Mouse (Mus musculus) forebrain, embryonic 11.5 days (tissue): ENCODE data around the gene Pi16. TPM values are rescaled to one million over a fixed set of nuclear protein-coding genes. Genes with fewer than 3 reads are reported as not detected.

Source experiments
- ATAC-seq: fragments of 200-750 bp; cut with Nextera tagmentation; replicated peaks from 2 replicates; pipeline ENCODE4 v1.8.0; 2017; ENCODE audit warnings: moderate TSS enrichment; ENCODE audit not compliant: low FRiP score
- DNase-seq: peaks from one replicate; pipeline ENCODE4 v3.0.0-alpha.2; 2017; ENCODE audit warnings: low spot score
- H3K27ac ChIP-seq: fragments of 300-500 bp; sonication (generic); 2 replicates; pipeline ENCODE4 v1.5.1; 2014; ENCODE audit warnings: low read depth, low read length
- H3K27me3 ChIP-seq: fragments of 300-500 bp; sonication (generic); 2 replicates; pipeline ENCODE4 v1.6.1; 2014; ENCODE audit warnings: mild to moderate bottlenecking, low read length, mixed read lengths; ENCODE audit not compliant: control insufficient read depth, insufficient read depth
- H3K36me3 ChIP-seq: fragments of 300-500 bp; sonication (generic); 2 replicates; pipeline ENCODE4 v1.6.1; 2014; ENCODE audit warnings: mild to moderate bottlenecking, low read length, moderate library complexity, mixed read lengths; ENCODE audit not compliant: control insufficient read depth, insufficient read depth
- H3K4me1 ChIP-seq: fragments of 300-500 bp; sonication (generic); replicated peaks from 2 replicates; pipeline ENCODE4 v1.6.1; 2014; ENCODE audit warnings: low read length, mixed read lengths; ENCODE audit not compliant: control insufficient read depth, insufficient read depth
- H3K4me2 ChIP-seq: fragments of 300-500 bp; sonication (generic); 2 replicates; pipeline ENCODE4 v1.6.1; 2014; ENCODE audit warnings: low read depth, mild to moderate bottlenecking, low read length, moderate library complexity, mixed read lengths; ENCODE audit not compliant: severe bottlenecking
- H3K4me3 ChIP-seq: fragments of 300-500 bp; sonication (generic); 2 replicates; pipeline ENCODE4 v1.5.1; 2014; ENCODE audit warnings: low read depth, low read length
- H3K9ac ChIP-seq: fragments of 300-500 bp; sonication (generic); 2 replicates; pipeline ENCODE4 v1.6.1; 2014; ENCODE audit warnings: low read length
- H3K9me3 ChIP-seq: fragments of 300-500 bp; sonication (generic); 2 replicates; pipeline ENCODE4 v1.6.1; 2016; ENCODE audit warnings: low read length, mixed read lengths; ENCODE audit not compliant: control insufficient read depth
- WGBS: fragments of 180-500 bp; shearing (Covaris S2); extraction: QIAGEN DNeasy Blood & Tissue Kit; methylation state at CpG from one replicate; pipeline ENCODE4 v1.1.7; 2014; 5-methylcytosine and 5-hydroxymethylcytosine counted together
- polyA plus RNA-seq: library from polyadenylated mRNA; unstranded; fragments of >200 nt; fragmentation: Nextera tagmentation; extraction: Ambion mirVana; gene quantifications from 2 replicates; pipeline ENCODE4 v1.2.1, GENCODE M21; 2014

Pi16 gene
- polyA plus RNA-seq, 1 experiment from 2014 or later = 0.59 TPM

- DNase-seq (no peak), ATAC-seq (no peak)
- H3K9ac ChIP-seq = no peak overlapping the region
- H3K4me2 ChIP-seq = no peak overlapping the region
- 93% methylated on average over 4 of the region's 4 CpGs for WGBS
- no peak overlapping the region for H3K27ac ChIP-seq
- no peaks in the 10 kb centered on the region for H3K9me3 ChIP-seq
- no peak overlapping the region for H3K4me3 ChIP-seq
- H3K4me1 ChIP-seq = no peaks in the 10 kb centered on the region
- H3K27me3 ChIP-seq = no peaks in the 10 kb centered on the region
- peaks cover 6% of the 10 kb centered on the region for H3K36me3 ChIP-seq
These were observed 18.2 kb upstream of the Pi16 start for GRCm38 (mm10) chr17:29299282-29299681.

GRCm38 (mm10) chr17:29300926-29301325 is 16.6 kb upstream of the Pi16 start:
- Histone ChIP-seq H3K9ac (no peak overlapping the region), H3K9me3 (no peaks in the 10 kb centered on the region), H3K4me1 (peaks cover 4% of the 10 kb centered on the region; the same call in 1 of the 2 replicates), H3K4me2 (no peak overlapping the region), H3K36me3 (peaks cover 6% of the 10 kb centered on the region), H3K27me3 (no peaks in the 10 kb centered on the region), H3K27ac (no peak overlapping the region), H3K4me3 (no peak overlapping the region)
- no peak for ATAC-seq
- WGBS = 95% methylated on average over 7 of the region's 7 CpGs
- DNase-seq = no peak

DNA sequence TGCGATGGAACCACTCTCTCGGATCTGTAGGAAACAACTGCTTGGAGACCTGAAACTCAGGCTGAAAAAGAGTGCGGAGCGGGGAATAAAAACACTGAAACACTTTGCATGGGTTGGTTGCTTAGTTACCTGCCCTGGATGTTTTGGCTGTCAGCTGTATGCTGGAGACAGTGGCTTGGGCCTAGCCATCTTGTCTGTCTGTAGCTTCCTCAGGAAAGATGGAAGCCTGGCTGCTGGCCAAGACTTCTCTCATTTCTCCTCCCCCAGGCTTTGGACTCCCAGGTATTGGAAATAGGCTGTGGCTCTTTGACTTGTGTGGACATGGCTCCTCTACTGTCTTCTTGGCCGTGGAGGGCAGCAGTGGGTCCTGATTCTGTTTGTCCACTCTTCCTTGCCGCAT is 16.1 kb upstream of the Pi16 start:
- no peaks in the 10 kb centered on the region for H3K27me3 ChIP-seq
- no peak overlapping the region for H3K4me3 ChIP-seq
- H3K4me2 ChIP-seq = no peak overlapping the region
- peaks cover 6% of the 10 kb centered on the region for H3K36me3 ChIP-seq
- 96% methylated on average over 6 of the region's 6 CpGs for WGBS
- ATAC-seq (no peak), DNase-seq (no peak)
- no peak overlapping the region for H3K9ac ChIP-seq
- no peak overlapping the region for H3K27ac ChIP-seq
- H3K4me1 ChIP-seq = peaks cover 4% of the 10 kb centered on the region; the same call in 1 of the 2 replicates
- no peaks in the 10 kb centered on the region for H3K9me3 ChIP-seq

DNA sequence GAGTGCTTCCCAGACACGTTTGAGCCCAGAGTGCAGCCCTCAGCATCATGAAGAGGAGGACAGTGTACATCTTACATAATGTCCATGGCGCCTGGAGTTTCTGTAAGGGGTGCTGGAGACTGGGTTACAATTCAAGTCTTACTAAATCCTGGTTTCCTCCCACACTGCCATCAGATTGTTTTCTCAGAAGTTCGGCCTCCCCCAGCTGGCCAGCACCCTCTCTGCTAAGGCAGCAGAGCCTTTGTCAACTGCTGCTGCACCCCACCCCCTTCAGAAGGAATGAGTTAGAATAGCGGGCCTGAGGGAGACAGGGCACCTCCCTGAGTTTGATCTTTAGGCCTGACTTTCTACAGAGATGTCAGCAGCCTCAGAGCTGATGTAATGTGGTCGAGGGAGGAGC is 15.3 kb upstream of the Pi16 start:
- peaks cover 4% of the 10 kb centered on the region; the same call in 1 of the 2 replicates for H3K4me1 ChIP-seq
- 74% methylated on average over 5 of the region's 5 CpGs for WGBS
- peaks cover 6% of the 10 kb centered on the region for H3K36me3 ChIP-seq
- no peak overlapping the region for H3K9ac ChIP-seq
- ATAC-seq = no peak
- no peaks in the 10 kb centered on the region for H3K27me3 ChIP-seq
- no peak overlapping the region for H3K27ac ChIP-seq
- no peaks in the 10 kb centered on the region for H3K9me3 ChIP-seq
- DNase-seq = no peak
- no peak overlapping the region for H3K4me2 ChIP-seq
- no peak overlapping the region for H3K4me3 ChIP-seq

DNA sequence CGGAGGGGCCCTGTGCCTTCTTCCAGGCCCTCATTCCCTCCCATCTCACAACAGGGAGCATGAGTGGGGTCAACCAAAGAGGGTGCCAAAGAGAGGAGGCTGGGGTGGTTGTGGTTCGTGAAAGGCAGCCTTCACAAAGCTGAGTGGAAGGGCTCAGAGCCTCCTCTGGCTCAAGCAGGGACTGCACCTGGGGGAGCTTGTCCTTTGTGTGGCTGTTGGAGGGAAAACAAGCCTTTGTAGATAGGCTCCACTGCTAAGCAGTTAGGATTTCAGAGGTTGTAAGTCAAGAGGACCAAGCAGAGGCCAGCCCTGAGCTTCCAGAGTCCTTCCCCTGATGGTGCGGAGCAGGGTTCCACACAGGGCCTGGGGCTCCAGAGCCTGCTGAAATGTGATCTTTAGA is 14.4 kb upstream of the Pi16 start:
- 46% methylated on average over 3 of the region's 3 CpGs for WGBS
- Histone ChIP-seq H3K27me3 (no peaks in the 10 kb centered on the region), H3K36me3 (peaks cover 6% of the 10 kb centered on the region), H3K27ac (no peak overlapping the region), H3K4me3 (no peak overlapping the region), H3K4me1 (peaks cover 4% of the 10 kb centered on the region; the same call in 1 of the 2 replicates), H3K9me3 (no peaks in the 10 kb centered on the region), H3K9ac (no peak overlapping the region), H3K4me2 (no peak overlapping the region)
- DNase-seq (no peak), ATAC-seq (no peak)

DNA sequence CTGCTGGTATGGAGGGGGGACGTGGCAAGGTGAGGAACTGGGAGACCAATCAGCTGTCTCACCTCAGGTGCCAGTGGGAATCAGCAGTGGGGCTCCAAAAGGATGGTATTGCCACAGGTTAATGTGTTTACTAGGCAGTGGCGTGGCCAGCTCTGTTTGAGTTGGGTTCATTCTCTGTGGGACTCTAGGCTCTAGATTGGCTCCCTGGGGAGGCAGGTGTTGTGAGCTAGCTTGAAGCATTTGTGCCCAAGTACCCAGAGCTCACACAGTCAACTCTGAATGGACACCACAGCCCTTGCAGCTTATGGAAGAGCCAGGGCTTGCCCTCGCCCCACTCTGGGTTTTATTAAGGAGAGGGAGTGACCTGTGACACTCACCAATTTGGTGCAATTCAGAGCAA is 13.6 kb upstream of the Pi16 start:
- Histone ChIP-seq H3K9ac (no peak overlapping the region), H3K4me1 (peaks cover 4% of the 10 kb centered on the region; the same call in 1 of the 2 replicates), H3K36me3 (peaks cover 6% of the 10 kb centered on the region), H3K4me2 (no peak overlapping the region), H3K9me3 (no peaks in the 10 kb centered on the region), H3K27ac (no peak overlapping the region), H3K27me3 (no peaks in the 10 kb centered on the region), H3K4me3 (no peak overlapping the region)
- ATAC-seq = no peak
- WGBS = 70% methylated on average over 3 of the region's 3 CpGs
- DNase-seq = no peak

GRCm38 (mm10) chr17:29304376-29305057 is 13.0 kb upstream of the Pi16 start:
- no peak for ATAC-seq
- Histone ChIP-seq H3K4me2 (no peak overlapping the region), H3K36me3 (peaks cover 6% of the 10 kb centered on the region), H3K4me1 (peaks cover 4% of the 10 kb centered on the region; the same call in 1 of the 2 replicates), H3K27me3 (no peaks in the 10 kb centered on the region), H3K9me3 (no peaks in the 10 kb centered on the region), H3K4me3 (no peak overlapping the region), H3K27ac (no peak overlapping the region), H3K9ac (no peak overlapping the region)
- DNase-seq = no peak
- WGBS = 67% methylated on average over 13 of the region's 13 CpGs

DNA sequence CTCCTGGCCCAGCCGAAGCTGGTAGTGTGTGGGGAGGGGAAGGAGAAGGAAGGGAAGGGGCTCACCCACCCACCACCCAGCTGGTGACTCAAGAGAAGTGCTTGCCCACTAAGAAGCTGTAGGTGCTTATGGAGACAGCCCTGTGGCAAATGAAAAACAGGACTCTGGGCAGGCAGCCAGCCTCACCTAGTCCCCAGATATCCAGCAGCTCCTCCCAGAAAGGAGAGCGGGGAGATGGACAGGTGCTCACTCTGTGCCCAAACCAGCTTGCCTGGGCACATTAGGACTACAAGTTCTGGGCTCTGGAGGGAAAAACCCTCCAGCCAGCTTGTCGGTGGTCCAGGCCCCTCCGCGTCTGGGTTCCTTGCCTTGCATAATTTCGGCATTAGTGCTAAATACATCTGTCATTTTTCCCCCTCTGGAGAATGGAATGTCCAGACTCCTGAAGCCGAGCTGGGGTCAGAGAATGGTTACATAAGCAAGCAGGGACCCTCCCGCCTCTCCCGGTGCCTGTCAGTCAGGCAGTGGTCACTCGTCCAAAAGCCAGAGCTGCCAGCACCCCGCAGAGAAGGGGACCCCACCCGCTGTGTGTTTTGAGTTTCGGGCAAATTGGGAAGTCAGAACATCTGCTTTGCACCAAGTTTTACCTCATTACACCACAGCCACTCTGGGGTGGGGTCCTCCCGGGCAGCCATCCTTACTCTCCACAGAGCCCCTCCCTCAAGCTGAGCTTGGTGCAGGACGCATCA is 12.2 kb upstream of the Pi16 start:
- Histone ChIP-seq H3K9me3 (no peaks in the 10 kb centered on the region), H3K27ac (no peak overlapping the region), H3K4me1 (peaks cover 4% of the 10 kb centered on the region; the same call in 1 of the 2 replicates), H3K4me2 (no peak overlapping the region), H3K27me3 (no peaks in the 10 kb centered on the region), H3K4me3 (no peak overlapping the region), H3K36me3 (peaks cover 1% of the 10 kb centered on the region), H3K9ac (no peak overlapping the region)
- DNase-seq (peak; percentile 60), ATAC-seq (no peak)
- 31% methylated on average over 15 of the region's 15 CpGs for WGBS
